Mouse (Mus musculus) liver, adult 2 months (tissue): Measurements from ENCODE around the gene Trip12.

Source experiments
- CTCF ChIP-seq: fragments of 200-500 bp; IDR thresholded peaks from 2 replicates; pipeline ENCODE4 v1.5.1; 2011; ENCODE audit warnings: low read depth, low read length, control low read depth
- POLR2A ChIP-seq: fragments of 200-500 bp; IDR thresholded peaks from 2 replicates; pipeline ENCODE4 v1.6.1; 2011; ENCODE audit warnings: low read length, control low read depth; ENCODE audit not compliant: insufficient read depth; ENCODE audit errors: extremely low read depth

- TF ChIP-seq CTCF: peak; percentile 44; the same call in 1 of the 2 replicates
- TF ChIP-seq POLR2A: no peak
These were observed 45.6 kb upstream of the Trip12 start for GRCm38 (mm10) chr1:84885921-84886320.
